Mouse (Mus musculus): ENCODE measurements around the gene Stk17b. TPM values are rescaled to one million over a fixed set of nuclear protein-coding genes. Genes with fewer than 3 reads are reported as not detected.
A peak's percentile ranks its signal among the peaks of the same experiment; 100 is the strongest.

Gene Stk17b
- total RNA-seq (2021): 10 to 100 TPM; 13.8 to 16.9 TPM
- long read RNA-seq, experiment 1, transcript Stk17b-201 (8 exons, 3,293 nt): major isoform, 5 of 23 reads
- long read RNA-seq, experiment 1, partial matches to known transcripts: 18 of 23 reads
- long read RNA-seq, experiment 1, other reads (novel, unspliced or antisense): 0 of 23 reads
- long read RNA-seq, experiment 2, partial matches to known transcripts: 11 of 12 reads
- long read RNA-seq, experiment 2, other reads (novel, unspliced or antisense): 0 of 12 reads

GRCm38 (mm10) chr1:53784721-53785418 lies at the start of gene Stk17b:
Gene Stk17b (minus strand): TSS chr1:53785224.
- intact Hi-C loops (cut with DNase I): no loop called here

GRCm38 (mm10) chr1:53830286-53830685 lies 45.3 kb upstream of the Stk17b start:
- intact Hi-C loops (cut with DNase I): no loop called here
- DNase-seq: no peak

More at GRCm38 (mm10) chr1:53784721-53785418, at the start of gene Stk17b:
- DNase-seq: peak; percentile 94

GRCm38 (mm10) chr1:53829089-53829488 lies 44.1 kb upstream of the Stk17b start:
- DNase-seq: no peak
- intact Hi-C loops (cut with DNase I): no loop called here

- intact Hi-C loops (cut with DNase I): no loop called here
- no peak for DNase-seq
Measured at GRCm38 (mm10) chr1:53824446-53825337, 39.7 kb upstream of the Stk17b start.

GRCm38 (mm10) chr1:53823687-53824445 lies 38.8 kb upstream of the Stk17b start:
- intact Hi-C loops (cut with DNase I): no loop called here
- DNase-seq: peak; percentile 26 to 33

- intact Hi-C loops (cut with DNase I): no loop called here
- DNase-seq: no peak
Measured at GRCm38 (mm10) chr1:53821983-53822382, 37.0 kb upstream of the Stk17b start.

GRCm38 (mm10) chr1:53820041-53820632 lies 35.1 kb upstream of the Stk17b start:
- no peak for DNase-seq
- intact Hi-C loops (cut with DNase I): no loop called here

GRCm38 (mm10) chr1:53818072-53818862 lies 33.2 kb upstream of the Stk17b start:
- DNase-seq: no peak
- intact Hi-C loops (cut with DNase I): no loop called here

GRCm38 (mm10) chr1:53816353-53816752 lies 31.3 kb upstream of the Stk17b start:
- intact Hi-C loops (cut with DNase I): no loop called here
- no peak for DNase-seq

GRCm38 (mm10) chr1:53814077-53814705 lies 29.2 kb upstream of the Stk17b start:
- intact Hi-C loops (cut with DNase I): no loop called here
- DNase-seq: peak; percentile 28 to 37

GRCm38 (mm10) chr1:53811919-53812318 lies 26.9 kb upstream of the Stk17b start:
- DNase-seq: no peak

GRCm38 (mm10) chr1:53808229-53808628 lies 23.2 kb upstream of the Stk17b start:
- DNase-seq: no peak
- intact Hi-C loops (cut with DNase I): no loop called here

More at GRCm38 (mm10) chr1:53811919-53812318, 26.9 kb upstream of the Stk17b start:
- intact Hi-C loops (cut with DNase I): no loop called here

- intact Hi-C loops (cut with DNase I): no loop called here
Measured at GRCm38 (mm10) chr1:53797811-53798210, 12.8 kb upstream of the Stk17b start.

GRCm38 (mm10) chr1:53797074-53797473 lies 12.1 kb upstream of the Stk17b start:
- intact Hi-C loops (cut with DNase I): no loop called here
- no peak for DNase-seq

More at GRCm38 (mm10) chr1:53797811-53798210, 12.8 kb upstream of the Stk17b start:
- DNase-seq: no peak

- intact Hi-C loops (cut with DNase I): no loop called here
- DNase-seq: no peak
Measured at GRCm38 (mm10) chr1:53796271-53796670, 11.2 kb upstream of the Stk17b start.

GRCm38 (mm10) chr1:53795591-53795990 lies 10.6 kb upstream of the Stk17b start:
- intact Hi-C loops (cut with DNase I): no loop called here
- no peak for DNase-seq

GRCm38 (mm10) chr1:53795081-53795480 lies 10.1 kb upstream of the Stk17b start:
- no peak for DNase-seq

GRCm38 (mm10) chr1:53794279-53794678 lies 9.3 kb upstream of the Stk17b start:
- intact Hi-C loops (cut with DNase I): no loop called here
- DNase-seq: no peak

More at GRCm38 (mm10) chr1:53795081-53795480, 10.1 kb upstream of the Stk17b start:
- intact Hi-C loops (cut with DNase I): no loop called here
